ENCODE assay signal across 9 mouse cellular contexts in genomic region chr15:92597011-92597780, GRCm38 (mm10).
DNase-seq lines count a peak whose midpoint lies in the region; ATAC-seq and TF ChIP-seq lines count a peak whose summit lies in the region.
"Had no signal": no experiment of that assay in that cellular context is flagged by ENCODE, and none has a peak within 500 bp of the region (broad histone marks: within the 10 kb centered on the region; RNA-seq: fewer than 3 reads in every experiment).

No protein-coding gene starts in this region.

- peak overlapping the region; percentile 82 for H3K4me2 ChIP-seq in heart, embryonic 13.5 days

- H3K9ac ChIP-seq in heart, embryonic 13.5 days, result peak overlapping the region; percentile 71

- H3K36me3 ChIP-seq in heart, embryonic 10.5 days, result no peaks in the 10 kb centered on the region
- H3K36me3 ChIP-seq in heart, embryonic 13.5 days, result no peaks in the 10 kb centered on the region
- H3K36me3 ChIP-seq: G1E had no signal

- no peak for ATAC-seq in heart, embryonic 13.5 days (ENCODE audit: extremely low read depth, insufficient number of reproducible peaks, low FRiP score, low TSS enrichment)
- ATAC-seq in granulocyte monocyte progenitor cell, adult 5-6 weeks (replicated peaks; ENCODE audit: poor library complexity, severe bottlenecking), result no peak

- WGBS in heart, embryonic 10.5 days, result 2% methylated on average over 20 of the region's 20 CpGs
- 1% methylated on average over 20 of the region's 20 CpGs for WGBS in heart, embryonic 13.5 days

- peaks cover 11% of the 10 kb centered on the region; the same call in 1 of the 2 replicates for H3K4me1 ChIP-seq in heart, embryonic 10.5 days
- peaks cover 17% of the 10 kb centered on the region for H3K4me1 ChIP-seq in heart, embryonic 13.5 days

- no peak for TF ChIP-seq POLR2A in brain, embryonic 14.5 days (IDR thresholded peaks at IDR 0.05; ENCODE audit: borderline replicate concordance, extremely low read depth, insufficient read depth, insufficient read length, poor library complexity, severe bottlenecking)

- intact Hi-C loops in heart, postnatal 25 days (cut with DNase I), result loop anchor here (10.0 kb wide), 1 partner anchor 618 kb away; no protein-coding TSS in a partner anchor

- no peak for TF ChIP-seq CTCF in brain, embryonic 14.5 days (IDR thresholded peaks at IDR 0.05; ENCODE audit: borderline replicate concordance, extremely low read depth, insufficient read depth, insufficient read length)

- H3K27me3 ChIP-seq in heart, embryonic 10.5 days (ENCODE audit: insufficient read depth, poor library complexity, severe bottlenecking), result no peaks in the 10 kb centered on the region
- no peaks in the 10 kb centered on the region for H3K27me3 ChIP-seq in heart, embryonic 13.5 days (replicated peaks)

- peak overlapping the region; percentile 42; the same call in 1 of the 2 replicates for H3K27ac ChIP-seq in heart, embryonic 10.5 days
- H3K27ac ChIP-seq in heart, embryonic 13.5 days (replicated peaks), result no peak overlapping the region; the same call in 1 of the 2 replicates

- no peaks in the 10 kb centered on the region for H3K9me3 ChIP-seq in heart, embryonic 10.5 days
- H3K9me3 ChIP-seq in heart, embryonic 13.5 days, result no peaks in the 10 kb centered on the region

- H3K4me3 ChIP-seq in heart, embryonic 10.5 days, result peak overlapping the region; percentile 64
- peak overlapping the region; percentile 52 for H3K4me3 ChIP-seq in heart, embryonic 13.5 days

- no peak for DNase-seq in heart, embryonic 10.5 days (ENCODE audit: low spot score)
- DNase-seq in heart, postnatal 25 days (ENCODE audit: low spot score), result no peak
- DNase-seq in brain, embryonic 14.5 days (ENCODE audit: low read depth), result peak; percentile 94
- DNase-seq in kidney, postnatal 10 days, result peak; percentile 21
- peak; percentile 45 for DNase-seq in neural tube, embryonic 10.5 days (ENCODE audit: extremely low spot score, low spot score)
- no peak for DNase-seq in c-Kit-positive CD71-positive TER-119-positive erythroid progenitor cells, embryonic 14.5 days (ENCODE audit: low spot score)

Comparison
In these comparisons a context has a peak if more than half of its experiments do, and no peak if none do; other contexts are left out.
1. DNase-seq: peak in brain, embryonic 14.5 days (single experiment), kidney, postnatal 10 days (single experiment) and neural tube, embryonic 10.5 days (single experiment); none in heart, embryonic 10.5 days (single experiment), heart, postnatal 25 days (single experiment) and c-Kit-positive CD71-positive TER-119-positive erythroid progenitor cells, embryonic 14.5 days (single experiment).